Mouse (Mus musculus) layer of hippocampus, adult 6 months (tissue): ENCODE data around the gene Tmem230. TPM values are rescaled to one million over a fixed set of nuclear protein-coding genes. Genes with fewer than 3 reads are reported as not detected.

Experiments
- long read RNA-seq, 2 experiments: library from polyadenylated mRNA; unstranded; transcript quantifications; one replicate each; pipeline ENCODE4 v2.0.0; 2019 to 2020
- polyA plus RNA-seq: library from polyadenylated mRNA; unstranded; fragments of <200 nt; fragmentation: Nextera tagmentation; gene quantifications from 2 replicates; pipeline ENCODE4 v1.2.3, GENCODE M21; 2021

The Tmem230 gene
- 66.4 and 66.6 TPM in 2 replicates for polyA plus RNA-seq
- long read RNA-seq, experiment 1, transcript Tmem230-201 (4 exons, 1,612 nt): major isoform, 69 of 78 reads
- long read RNA-seq, experiment 1, partial matches to known transcripts: 0 of 78 reads
- long read RNA-seq, experiment 1, other reads (novel, unspliced or antisense): 6 of 78 reads
- long read RNA-seq, experiment 2, transcript Tmem230-201 (4 exons, 1,612 nt): major isoform, 184 of 203 reads
- long read RNA-seq, experiment 2, transcript Tmem230-202 (4 exons, 1,551 nt): minor isoform, 16 of 203 reads
- long read RNA-seq, experiment 2, partial matches to known transcripts: 1 of 203 reads
- long read RNA-seq, experiment 2, other reads (novel, unspliced or antisense): 2 of 203 reads

DNA sequence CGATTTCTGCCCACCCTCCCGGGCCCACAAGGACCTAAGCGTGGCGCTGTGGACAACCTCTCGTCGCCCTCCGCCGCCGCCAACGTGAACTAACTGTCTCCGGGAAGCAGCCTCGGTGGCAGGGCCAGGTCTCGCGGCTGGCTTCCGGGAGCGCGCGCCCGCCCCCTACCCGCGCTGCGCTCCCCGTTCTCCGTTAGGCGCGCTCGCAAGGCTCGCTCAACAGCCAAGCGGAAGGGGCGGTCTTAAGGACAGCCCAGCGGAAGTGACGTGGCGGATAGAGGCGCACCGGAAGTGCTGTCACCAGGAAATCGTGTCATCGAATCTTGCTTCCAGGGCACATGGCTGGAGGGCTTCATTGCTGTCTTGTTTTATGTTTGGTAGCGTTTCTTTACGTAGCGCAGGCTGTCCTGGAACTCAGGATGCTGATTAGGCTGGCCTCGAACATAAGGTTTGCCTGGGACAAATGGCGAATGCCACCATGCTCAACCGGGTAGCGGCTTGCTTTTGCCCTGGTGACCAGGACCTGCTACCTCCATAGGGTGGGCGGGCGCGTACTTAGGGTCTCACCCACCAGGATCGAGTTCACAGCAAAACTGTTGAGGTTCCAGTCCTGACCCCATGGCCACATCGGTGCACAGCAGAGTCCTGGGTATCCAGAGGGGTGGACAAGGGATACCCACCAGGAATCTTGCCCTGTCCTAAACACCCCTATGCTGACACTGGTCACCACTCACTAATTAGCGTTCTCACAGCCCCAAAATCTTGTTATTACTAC, at the start of gene Tmem230:
TSS of gene Tmem230 (minus strand) at position 269 of the 775 bp plus-strand sequence.

DNA sequence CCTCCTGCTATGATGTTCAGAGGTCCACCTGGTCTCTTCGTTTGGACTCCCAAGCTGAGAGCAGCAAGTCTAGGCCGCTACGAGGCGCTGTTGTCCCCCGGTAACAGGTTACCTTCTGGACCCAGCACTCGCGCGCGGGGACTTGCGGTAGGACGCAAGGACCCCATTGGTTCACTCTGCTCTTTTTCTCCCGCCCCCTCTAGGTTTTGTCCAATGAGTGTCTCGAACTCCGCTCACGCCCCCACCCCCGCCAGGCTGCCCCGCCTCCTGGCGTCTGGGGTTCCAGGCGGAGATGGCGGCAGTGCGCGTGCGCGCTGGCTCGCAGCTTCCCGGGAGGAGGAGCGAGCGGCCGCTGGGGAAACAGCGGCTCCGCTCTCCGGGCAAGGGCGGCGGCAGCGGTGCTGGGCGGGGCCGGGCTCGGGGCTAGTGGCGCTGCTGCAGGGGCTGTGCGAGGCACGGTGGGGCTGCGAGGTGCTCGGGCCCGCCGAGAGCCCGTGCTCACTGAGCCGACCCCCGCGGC, 15.3 kb upstream of the Tmem230 start, which contains the start of gene Cds2:
TSS of gene Cds2 (plus strand) at position 270 of the 520 bp plus-strand sequence.

DNA sequence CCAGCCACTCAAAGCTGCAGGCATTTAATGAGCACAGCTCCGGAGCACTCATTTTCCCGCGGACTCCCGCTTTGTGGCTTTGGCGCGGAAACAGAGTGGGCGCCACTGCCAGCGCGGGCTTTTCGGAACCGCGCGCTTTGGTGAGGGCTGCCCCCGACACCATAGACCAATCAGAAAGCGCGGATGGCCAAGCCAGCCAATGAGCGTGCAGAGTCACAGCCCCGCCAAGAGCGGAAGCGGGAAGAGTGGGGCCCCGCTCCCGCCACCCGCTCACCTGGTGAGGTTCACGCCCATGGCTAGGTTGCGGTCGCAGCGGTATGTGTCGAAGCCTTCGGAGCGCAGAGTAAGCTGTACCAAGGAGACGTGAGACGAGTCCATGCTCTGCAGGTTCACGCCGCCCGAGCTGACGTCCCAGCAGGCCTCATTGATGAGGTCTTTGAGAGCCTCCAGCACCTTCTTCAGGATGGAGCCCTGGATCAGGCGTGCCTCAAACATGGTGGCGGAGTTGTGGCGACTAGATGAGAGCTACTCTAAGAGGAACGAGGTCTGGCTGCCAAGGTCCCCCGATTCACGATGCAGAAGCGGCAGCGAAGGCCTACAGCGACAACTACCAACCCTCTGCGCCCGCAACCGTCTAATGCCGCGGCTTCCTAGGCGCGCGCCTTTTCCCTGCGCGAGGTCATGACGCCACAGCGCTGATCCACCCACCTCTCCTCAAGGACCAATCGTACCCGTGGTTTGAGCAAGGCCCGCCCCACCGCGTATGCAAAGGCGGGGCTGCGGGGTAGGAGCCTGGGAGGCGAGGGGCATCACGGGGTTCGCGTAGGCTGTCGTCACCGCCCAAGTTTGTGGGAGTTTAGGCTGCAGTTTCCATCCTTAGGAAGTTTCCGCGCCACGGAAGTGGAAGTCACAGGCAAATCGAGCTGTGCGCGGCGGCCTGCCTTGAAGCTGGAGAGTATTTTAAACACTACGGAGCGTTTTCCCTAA, 5.2 kb upstream of the Tmem230 start, which contains the start of gene Pcna:
TSS of gene Pcna (minus strand) at position 773 of the 987 bp plus-strand sequence.

Other genes starting within 250 kb of the Tmem230 start
- 7.0 and 8.0 TPM in 2 replicates for gene Rassf2, start 217.5 kb downstream of the Tmem230 start, polyA plus RNA-seq
- gene Slc23a2, start 102.7 kb downstream of the Tmem230 start, polyA plus RNA-seq: 26.8 and 33.4 TPM in 2 replicates
- 62.1 and 63.3 TPM in 2 replicates for gene Pcna, start 5.5 kb upstream of the Tmem230 start, polyA plus RNA-seq
- 91.4 and 133 TPM in 2 replicates for gene Cds2, start 15.3 kb upstream of the Tmem230 start, polyA plus RNA-seq
- gene Prokr2, start 137.6 kb upstream of the Tmem230 start, polyA plus RNA-seq: 3.5 and 3.8 TPM in 2 replicates